Mouse (Mus musculus) midbrain, postnatal 0 days (tissue): ENCODE measurements around the gene Jaml. TPM values are rescaled to one million over a fixed set of nuclear protein-coding genes. Genes with fewer than 3 reads are reported as not detected.

Experiments
- ATAC-seq: fragments of 200-750 bp; cut with Nextera tagmentation; 2 replicates; pipeline ENCODE4 v1.8.0; 2017; ENCODE audit warnings: moderate number of reproducible peaks, mild to moderate bottlenecking, moderate TSS enrichment, moderate library complexity; ENCODE audit not compliant: low FRiP score
- DNase-seq: peaks from one replicate; pipeline ENCODE4 v3.0.0-alpha.2; 2015; ENCODE audit warnings: low spot score
- H3K27ac ChIP-seq: fragments of 300-500 bp; sonication (generic); 2 replicates; pipeline ENCODE4 v1.5.1; 2014; ENCODE audit warnings: low read depth, mild to moderate bottlenecking, low read length, mixed read lengths
- H3K27me3 ChIP-seq: fragments of 300-500 bp; sonication (generic); 2 replicates; pipeline ENCODE4 v1.6.1; 2014; ENCODE audit warnings: low read length, control low read depth, mixed read lengths; ENCODE audit not compliant: insufficient read depth
- H3K36me3 ChIP-seq: fragments of 300-500 bp; sonication (generic); 2 replicates; pipeline ENCODE4 v1.6.1; 2014; ENCODE audit warnings: low read length, control low read depth, mixed read lengths; ENCODE audit not compliant: insufficient read depth
- H3K4me1 ChIP-seq: fragments of 300-500 bp; sonication (generic); 2 replicates; pipeline ENCODE4 v1.6.1; 2014; ENCODE audit warnings: mild to moderate bottlenecking, control low read depth, antibody characterized with exemption, low read length, mixed read lengths; ENCODE audit not compliant: insufficient read depth
- H3K4me2 ChIP-seq: fragments of 300-500 bp; sonication (generic); 2 replicates; pipeline ENCODE4 v1.6.1; 2014; ENCODE audit warnings: low read depth, mild to moderate bottlenecking, low read length, mixed read lengths; ENCODE audit not compliant: poor library complexity, severe bottlenecking
- H3K4me3 ChIP-seq: fragments of 300-500 bp; sonication (generic); 2 replicates; pipeline ENCODE4 v1.5.1; 2014; ENCODE audit warnings: low read depth, mild to moderate bottlenecking, low read length, moderate library complexity
- H3K9ac ChIP-seq: fragments of 300-500 bp; sonication (generic); replicated peaks from 2 replicates; pipeline ENCODE4 v1.6.1; 2014; ENCODE audit warnings: mild to moderate bottlenecking, low read length, moderate library complexity, mixed read lengths; ENCODE audit not compliant: poor library complexity, severe bottlenecking
- H3K9me3 ChIP-seq: fragments of 300-500 bp; sonication (generic); 2 replicates; pipeline ENCODE4 v1.6.1; 2016; ENCODE audit warnings: low read length, control low read depth
- CTCF ChIP-seq: IDR thresholded peaks from 2 replicates; pipeline ENCODE4 v1.5.1; 2016; ENCODE audit warnings: antibody characterized with exemption, mild to moderate bottlenecking
- WGBS: fragments of 180-500 bp; shearing (Covaris S2); extraction: QIAGEN DNeasy Blood & Tissue Kit; methylation state at CpG from one replicate; pipeline ENCODE4 v1.1.7; 2014; 5-methylcytosine and 5-hydroxymethylcytosine counted together
- polyA plus RNA-seq: library from polyadenylated mRNA; unstranded; fragments of >200 nt; fragmentation: Nextera tagmentation; extraction: Ambion mirVana; gene quantifications from 2 replicates; pipeline ENCODE4 v1.2.1, GENCODE M21; 2015
- total RNA-seq: library from RNA; depleted of rRNA; stranded (reverse); fragments of >200 nt; gene quantifications from 2 replicates; pipeline ENCODE4 v1.2.3, GENCODE M21; 2014

Jaml gene
- total and polyA plus RNA-seq, 2 experiments from 2014 or later = 0.23 TPM; not detected in 1

GRCm38 (mm10) chr9:45040066-45040845 lies 38.7 kb upstream of the Jaml start:
- 19% methylated on average over 14 of the region's 14 CpGs for WGBS
- DNase-seq (no peak), ATAC-seq (no peak)
- H3K9ac ChIP-seq = no peak overlapping the region
- TF ChIP-seq CTCF = no peak
- no peaks in the 10 kb centered on the region for H3K4me1 ChIP-seq
- no peak overlapping the region for H3K27ac ChIP-seq
- H3K4me3 ChIP-seq = no peak overlapping the region
- H3K36me3 ChIP-seq = no peaks in the 10 kb centered on the region
- peaks cover 58% of the 10 kb centered on the region for H3K27me3 ChIP-seq
- peak overlapping the region; percentile 22 for H3K4me2 ChIP-seq
- no peaks in the 10 kb centered on the region for H3K9me3 ChIP-seq

- TF ChIP-seq CTCF = no peak
- Histone ChIP-seq H3K36me3 (no peaks in the 10 kb centered on the region), H3K9me3 (no peaks in the 10 kb centered on the region), H3K4me1 (no peaks in the 10 kb centered on the region), H3K27ac (no peak overlapping the region), H3K9ac (no peak overlapping the region), H3K27me3 (peaks cover 58% of the 10 kb centered on the region), H3K4me3 (no peak overlapping the region), H3K4me2 (no peak overlapping the region)
- no peak for ATAC-seq
- DNase-seq = no peak
- 39% methylated on average over 17 of the region's 17 CpGs for WGBS
Measured at GRCm38 (mm10) chr9:45041131-45041838, 37.7 kb upstream of the Jaml start.

- DNase-seq = no peak
- Histone ChIP-seq H3K36me3 (no peaks in the 10 kb centered on the region), H3K9me3 (no peaks in the 10 kb centered on the region), H3K27me3 (peaks cover 58% of the 10 kb centered on the region), H3K4me1 (no peaks in the 10 kb centered on the region), H3K4me2 (no peak overlapping the region), H3K9ac (no peak overlapping the region), H3K4me3 (no peak overlapping the region), H3K27ac (no peak overlapping the region)
- 2% methylated on average over 19 of the region's 20 CpGs for WGBS
- TF ChIP-seq CTCF = no peak
- ATAC-seq = no peak
Measured at GRCm38 (mm10) chr9:45042056-45042720, 36.8 kb upstream of the Jaml start.

GRCm38 (mm10) chr9:45042947-45043346 lies 36.0 kb upstream of the Jaml start:
- no peak overlapping the region for H3K4me3 ChIP-seq
- H3K27ac ChIP-seq = no peak overlapping the region
- under 1% methylated on average over 10 of the region's 10 CpGs for WGBS
- peaks cover 58% of the 10 kb centered on the region for H3K27me3 ChIP-seq
- ATAC-seq (no peak), DNase-seq (no peak)
- H3K4me1 ChIP-seq = no peaks in the 10 kb centered on the region
- H3K9ac ChIP-seq = no peak overlapping the region
- H3K9me3 ChIP-seq = no peaks in the 10 kb centered on the region
- H3K4me2 ChIP-seq = no peak overlapping the region
- H3K36me3 ChIP-seq = no peaks in the 10 kb centered on the region
- TF ChIP-seq CTCF = no peak

GRCm38 (mm10) chr9:45046973-45047372 lies 32.0 kb upstream of the Jaml start:
- Histone ChIP-seq H3K27ac (no peak overlapping the region), H3K27me3 (peaks cover 31% of the 10 kb centered on the region), H3K4me1 (no peaks in the 10 kb centered on the region), H3K9me3 (no peaks in the 10 kb centered on the region), H3K4me2 (no peak overlapping the region), H3K4me3 (no peak overlapping the region), H3K9ac (no peak overlapping the region), H3K36me3 (no peaks in the 10 kb centered on the region)
- 92% methylated on average over 16 of the region's 16 CpGs for WGBS
- ATAC-seq (no peak), DNase-seq (no peak)
- no peak for TF ChIP-seq CTCF

- no peaks in the 10 kb centered on the region for H3K36me3 ChIP-seq
- H3K4me2 ChIP-seq = no peak overlapping the region
- peaks cover 23% of the 10 kb centered on the region for H3K27me3 ChIP-seq
- no peak overlapping the region for H3K9ac ChIP-seq
- no peaks in the 10 kb centered on the region for H3K4me1 ChIP-seq
- ATAC-seq (no peak), DNase-seq (peak; percentile 38)
- H3K9me3 ChIP-seq = no peaks in the 10 kb centered on the region
- H3K27ac ChIP-seq = no peak overlapping the region
- 16% methylated on average over 4 of the region's 4 CpGs for WGBS
- no peak overlapping the region for H3K4me3 ChIP-seq
- TF ChIP-seq CTCF = peak; percentile 83
Measured at GRCm38 (mm10) chr9:45048511-45048910, 30.5 kb upstream of the Jaml start.
